Mouse (Mus musculus) myocyte (in vitro differentiated cells): ENCODE results near the gene Ccdc88a. TPM values are rescaled to one million over a fixed set of nuclear protein-coding genes. Genes with fewer than 3 reads are reported as not detected.
A peak's percentile ranks its signal among the peaks of the same experiment; 100 is the strongest.

Experiments
- H3K27me3 ChIP-seq: one replicate; pipeline ENCODE4 v1.6.1; 2011; ENCODE audit not compliant: control insufficient read depth, insufficient read depth, insufficient read length
- H3K36me3 ChIP-seq: one replicate; pipeline ENCODE4 v1.6.1; 2011; ENCODE audit not compliant: control insufficient read depth, insufficient read depth
- H3K4me2 ChIP-seq: one replicate; pipeline ENCODE4 v1.6.1; 2011; ENCODE audit warnings: low read depth, control low read depth
- H3K4me3 ChIP-seq: one replicate; pipeline ENCODE4 v1.5.1; 2011; ENCODE audit warnings: mild to moderate bottlenecking, control low read depth, moderate library complexity
- H3K79me2 ChIP-seq: one replicate; pipeline ENCODE4 v1.6.1; 2011; ENCODE audit not compliant: control insufficient read depth, insufficient read depth
- H3ac ChIP-seq: one replicate; pipeline ENCODE4 v1.6.1; 2011; ENCODE audit not compliant: control insufficient read depth, insufficient read length
- CEBPB ChIP-seq: IDR thresholded peaks from 2 replicates; pipeline ENCODE4 v1.6.1; 2011; ENCODE audit warnings: mild to moderate bottlenecking, moderate library complexity; ENCODE audit not compliant: poor library complexity, insufficient read depth, severe bottlenecking
- E2F4 ChIP-seq: IDR thresholded peaks from one replicate; pipeline ENCODE4 v1.6.1; 2011; ENCODE audit warnings: mild to moderate bottlenecking, control low read depth, moderate library complexity; ENCODE audit not compliant: insufficient read depth
- MAX ChIP-seq: IDR thresholded peaks from one replicate; pipeline ENCODE4 v1.6.1; 2011; ENCODE audit warnings: low read depth, mild to moderate bottlenecking, control low read depth
- MYOD1 ChIP-seq, 3 experiments: IDR thresholded peaks; one replicate each; pipeline ENCODE4 v1.6.1; 2011; ENCODE audit warnings: control low read depth in 2 of 3, low read depth in 2 of 3, mild to moderate bottlenecking in 2 of 3, moderate library complexity in 1 of 3; ENCODE audit not compliant: insufficient read length in 2 of 3, control insufficient read depth in 1 of 3
- MYOG ChIP-seq, 3 experiments: IDR thresholded peaks; one replicate each; pipeline ENCODE4 v1.6.1; 2011; ENCODE audit warnings: control low read depth in 2 of 3, low read depth in 2 of 3, mild to moderate bottlenecking in 2 of 3; ENCODE audit not compliant: insufficient read length in 2 of 3, control insufficient read depth in 1 of 3, insufficient read depth in 1 of 3
- POLR2A ChIP-seq: IDR thresholded peaks from one replicate; pipeline ENCODE4 v1.6.1; 2011; ENCODE audit warnings: low read depth, mild to moderate bottlenecking, control low read depth, moderate library complexity; ENCODE audit not compliant: insufficient read length
- POLR2AphosphoS2 ChIP-seq: IDR thresholded peaks from one replicate; pipeline ENCODE4 v1.6.1; 2011; ENCODE audit warnings: low read depth, control low read depth; ENCODE audit not compliant: insufficient read length
- REST ChIP-seq: IDR thresholded peaks from one replicate; pipeline ENCODE4 v1.6.1; 2011; ENCODE audit warnings: mild to moderate bottlenecking, control low read depth, moderate library complexity; ENCODE audit not compliant: insufficient read depth, insufficient read length
- SRF ChIP-seq: IDR thresholded peaks from one replicate; pipeline ENCODE4 v1.6.1; 2011; ENCODE audit warnings: low read depth; ENCODE audit not compliant: control insufficient read depth, insufficient read length
- TCF12 ChIP-seq: IDR thresholded peaks from one replicate; pipeline ENCODE4 v1.6.1; 2011; ENCODE audit warnings: mild to moderate bottlenecking, control low read depth; ENCODE audit not compliant: poor library complexity, insufficient read depth, severe bottlenecking
- TCF3 ChIP-seq: IDR thresholded peaks from one replicate; pipeline ENCODE4 v1.6.1; 2011; ENCODE audit warnings: low read depth, control low read depth; ENCODE audit not compliant: insufficient read length
- USF1 ChIP-seq: IDR thresholded peaks from one replicate; pipeline ENCODE4 v1.6.1; 2011; ENCODE audit warnings: low read depth, mild to moderate bottlenecking, control low read depth, moderate library complexity
- polyA plus RNA-seq: library from polyadenylated mRNA; unstranded; fragments of >200 nt; fragmentation: generic; extraction: Trizol; gene quantifications from one replicate; pipeline ENCODE4 v1.2.1, GENCODE M21; 2012; ENCODE audit warnings: missing spikeins

The Ccdc88a gene
- polyA plus RNA-seq, 1 experiment, result 3.0 TPM

GRCm38 (mm10) chr11:29373050-29373395, 435 bp upstream of the Ccdc88a start:
- Histone ChIP-seq H3K79me2 (peaks cover 37% of the 10 kb centered on the region), H3K36me3 (no peaks in the 10 kb centered on the region), H3ac (peak overlapping the region; percentile 84), H3K4me2 (peak overlapping the region; percentile 73), H3K27me3 (no peaks in the 10 kb centered on the region), H3K4me3 (peak overlapping the region; percentile 74)
- no peak for TF ChIP-seq MAX
- no peak for TF ChIP-seq SRF
- no peak for TF ChIP-seq TCF3
- TF ChIP-seq E2F4, result no peak
- TF ChIP-seq POLR2AphosphoS2, result no peak
- TF ChIP-seq REST, result no peak
- TF ChIP-seq TCF12, result no peak
- no peak for TF ChIP-seq CEBPB
- TF ChIP-seq MYOD1 (IDR thresholded peaks at IDR 0.05; ENCODE audit: control insufficient read depth in 1 of 3, insufficient read length in 2 of 3, low read depth in 2 of 3), result no peak
- TF ChIP-seq MYOG (IDR thresholded peaks at IDR 0.05; ENCODE audit: control insufficient read depth in 1 of 3, insufficient read depth in 1 of 3, insufficient read length in 2 of 3, low read depth in 2 of 3), result no peak
- no peak for TF ChIP-seq USF1
- TF ChIP-seq POLR2A, result no peak

GRCm38 (mm10) chr11:29374274-29374656, 807 bp downstream of the Ccdc88a start:
- H3K27me3 ChIP-seq, result no peaks in the 10 kb centered on the region
- H3K4me3 ChIP-seq, result peak overlapping the region; percentile 74
- TF ChIP-seq USF1 (no peak), POLR2A (no peak), TCF3 (no peak), MYOD1 (IDR thresholded peaks at IDR 0.05; ENCODE audit: control insufficient read depth in 1 of 3, insufficient read length in 2 of 3, low read depth in 2 of 3) (no peak), E2F4 (no peak), TCF12 (no peak), MAX (no peak), POLR2AphosphoS2 (no peak), SRF (no peak), REST (no peak), MYOG (IDR thresholded peaks at IDR 0.05; ENCODE audit: control insufficient read depth in 1 of 3, insufficient read depth in 1 of 3, insufficient read length in 2 of 3, low read depth in 2 of 3) (no peak), CEBPB (no peak)
- peak overlapping the region; percentile 67 for H3K4me2 ChIP-seq
- H3K79me2 ChIP-seq, result peaks cover 37% of the 10 kb centered on the region
- no peaks in the 10 kb centered on the region for H3K36me3 ChIP-seq
- H3ac ChIP-seq, result peak overlapping the region; percentile 84

GRCm38 (mm10) chr11:29376635-29377034, 3.2 kb downstream of the Ccdc88a start:
- Histone ChIP-seq H3K4me3 (no peak overlapping the region), H3K79me2 (peaks cover 37% of the 10 kb centered on the region), H3K4me2 (peak overlapping the region; percentile 10), H3K36me3 (no peaks in the 10 kb centered on the region), H3ac (no peak overlapping the region), H3K27me3 (no peaks in the 10 kb centered on the region)
- TF ChIP-seq TCF12, result no peak
- TF ChIP-seq CEBPB, result no peak
- TF ChIP-seq MAX, result no peak
- no peak for TF ChIP-seq SRF
- TF ChIP-seq POLR2A, result no peak
- no peak for TF ChIP-seq MYOG (IDR thresholded peaks at IDR 0.05; ENCODE audit: control insufficient read depth in 1 of 3, insufficient read depth in 1 of 3, insufficient read length in 2 of 3, low read depth in 2 of 3)
- TF ChIP-seq POLR2AphosphoS2, result no peak
- no peak for TF ChIP-seq MYOD1 (IDR thresholded peaks at IDR 0.05; ENCODE audit: control insufficient read depth in 1 of 3, insufficient read length in 2 of 3, low read depth in 2 of 3)
- no peak for TF ChIP-seq TCF3
- TF ChIP-seq REST, result no peak
- no peak for TF ChIP-seq E2F4
- no peak for TF ChIP-seq USF1

- TF ChIP-seq SRF (no peak), TCF12 (no peak)
- H3K79me2 ChIP-seq, result peaks cover 45% of the 10 kb centered on the region
- H3K4me3 ChIP-seq, result no peak overlapping the region
- no peaks in the 10 kb centered on the region for H3K36me3 ChIP-seq
- H3K4me2 ChIP-seq, result no peak overlapping the region
- H3ac ChIP-seq, result no peak overlapping the region
- no peaks in the 10 kb centered on the region for H3K27me3 ChIP-seq
Measured at GRCm38 (mm10) chr11:29378751-29379150, 5.3 kb downstream of the Ccdc88a start.

GRCm38 (mm10) chr11:29383493-29383892, 10.0 kb downstream of the Ccdc88a start:
- Histone ChIP-seq H3K79me2 (peaks cover 34% of the 10 kb centered on the region), H3K4me3 (no peak overlapping the region), H3K27me3 (no peaks in the 10 kb centered on the region), H3K4me2 (no peak overlapping the region), H3K36me3 (no peaks in the 10 kb centered on the region), H3ac (no peak overlapping the region)
- TF ChIP-seq SRF (no peak), POLR2A (no peak), USF1 (no peak), MYOG (IDR thresholded peaks at IDR 0.05; ENCODE audit: control insufficient read depth in 1 of 3, insufficient read depth in 1 of 3, insufficient read length in 2 of 3, low read depth in 2 of 3) (no peak), TCF12 (no peak), POLR2AphosphoS2 (no peak), REST (no peak), MAX (no peak), TCF3 (no peak), CEBPB (no peak), E2F4 (no peak), MYOD1 (IDR thresholded peaks at IDR 0.05; ENCODE audit: control insufficient read depth in 1 of 3, insufficient read length in 2 of 3, low read depth in 2 of 3) (no peak)
